Mouse (Mus musculus): ENCODE data around the gene Sh2d3c. TPM values are rescaled to one million over a fixed set of nuclear protein-coding genes. Genes with fewer than 3 reads are reported as not detected.

Sh2d3c gene
- polyA plus RNA-seq, 1 experiment from 2014 or later = 27.6 TPM

DNA sequence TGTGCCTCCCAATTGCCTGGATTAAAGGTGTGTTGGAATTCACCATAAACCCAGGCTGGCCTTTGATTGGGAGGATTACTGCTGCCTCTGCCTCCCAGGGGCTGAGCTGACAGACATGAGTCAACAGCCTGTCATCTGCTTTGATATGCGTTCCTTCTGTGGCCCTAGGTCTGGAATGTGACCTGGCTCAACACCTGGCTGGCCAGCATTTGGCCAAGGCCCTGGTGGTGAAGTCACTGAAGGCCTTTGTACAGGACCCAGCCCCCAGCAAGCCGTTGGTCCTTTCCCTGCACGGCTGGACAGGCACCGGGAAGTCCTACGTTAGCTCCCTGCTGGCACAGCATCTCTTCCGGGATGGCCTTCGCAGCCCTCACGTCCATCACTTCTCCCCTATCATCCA lies 37.6 kb downstream of the Sh2d3c start:
- no peaks in the 10 kb centered on the region for H3K27me3 ChIP-seq
- H3K4me1 ChIP-seq = peaks cover 11% of the 10 kb centered on the region
- no peak for ATAC-seq (ENCODE audit: insufficient number of reproducible peaks, low FRiP score, low TSS enrichment, low read depth)
- H3K4me3 ChIP-seq (replicated peaks) = no peak overlapping the region
- no peaks in the 10 kb centered on the region for H3K9me3 ChIP-seq (replicated peaks)
- peaks cover 42% of the 10 kb centered on the region for H3K36me3 ChIP-seq
- WGBS = 66% methylated on average over 8 of the region's 8 CpGs
- no peak overlapping the region for H3K9ac ChIP-seq
- no peak overlapping the region for H3K27ac ChIP-seq (replicated peaks)
- no peak overlapping the region for H3K4me2 ChIP-seq (replicated peaks)

DNA sequence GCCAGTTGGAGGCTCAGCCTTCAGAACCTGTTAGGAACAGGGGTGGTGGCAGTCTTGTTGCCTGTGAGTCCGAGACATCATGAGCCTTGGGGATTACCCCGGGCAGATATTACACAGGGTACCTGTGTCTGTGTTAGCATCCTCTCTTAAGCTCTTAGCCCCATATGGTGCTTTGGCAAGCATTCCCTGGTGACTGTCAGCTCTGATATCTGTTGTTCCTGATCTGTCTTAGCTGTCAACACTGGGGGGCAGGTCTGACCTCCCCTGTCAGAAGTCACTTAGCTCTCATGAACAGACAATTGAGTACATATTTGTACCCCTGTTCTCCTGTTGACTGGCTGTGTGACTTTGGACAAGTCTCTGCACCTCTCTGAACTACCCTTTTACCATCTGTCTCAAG lies 38.1 kb downstream of the Sh2d3c start:
- Histone ChIP-seq H3K27me3 (no peaks in the 10 kb centered on the region), H3K36me3 (peaks cover 42% of the 10 kb centered on the region), H3K4me2 (replicated peaks) (no peak overlapping the region), H3K9ac (no peak overlapping the region), H3K4me1 (peaks cover 11% of the 10 kb centered on the region), H3K27ac (replicated peaks) (no peak overlapping the region), H3K4me3 (replicated peaks) (no peak overlapping the region), H3K9me3 (replicated peaks) (no peaks in the 10 kb centered on the region)
- WGBS = 85% methylated on average over 2 of the region's 2 CpGs
- ATAC-seq (ENCODE audit: insufficient number of reproducible peaks, low FRiP score, low TSS enrichment, low read depth) = no peak

DNA sequence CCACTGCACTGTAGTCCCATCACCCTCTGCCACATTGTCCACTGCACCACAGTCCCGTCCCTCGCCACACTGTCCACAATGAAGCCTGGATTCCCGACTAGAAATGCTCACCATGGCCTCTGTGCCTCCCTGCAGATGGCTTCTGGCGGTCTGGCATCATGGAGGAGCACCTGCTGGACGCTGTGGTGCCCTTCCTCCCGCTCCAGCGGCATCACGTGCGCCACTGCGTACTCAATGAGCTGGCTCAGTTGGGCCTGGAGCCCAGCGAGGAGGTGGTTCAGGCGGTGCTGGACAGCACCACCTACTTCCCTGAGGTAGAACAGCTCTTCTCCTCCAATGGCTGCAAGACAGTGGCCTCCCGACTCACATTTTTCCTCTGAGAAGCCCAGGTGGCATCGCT lies 40.5 kb downstream of the Sh2d3c start:
- no peak overlapping the region for H3K9ac ChIP-seq
- no peak overlapping the region for H3K4me2 ChIP-seq (replicated peaks)
- no peaks in the 10 kb centered on the region for H3K9me3 ChIP-seq (replicated peaks)
- H3K4me3 ChIP-seq (replicated peaks) = no peak overlapping the region
- H3K36me3 ChIP-seq = peaks cover 34% of the 10 kb centered on the region
- ATAC-seq (ENCODE audit: insufficient number of reproducible peaks, low FRiP score, low TSS enrichment, low read depth) = no peak
- H3K4me1 ChIP-seq = peaks cover 11% of the 10 kb centered on the region
- H3K27ac ChIP-seq (replicated peaks) = no peak overlapping the region
- WGBS = 90% methylated on average over 14 of the region's 14 CpGs
- no peaks in the 10 kb centered on the region for H3K27me3 ChIP-seq

DNA sequence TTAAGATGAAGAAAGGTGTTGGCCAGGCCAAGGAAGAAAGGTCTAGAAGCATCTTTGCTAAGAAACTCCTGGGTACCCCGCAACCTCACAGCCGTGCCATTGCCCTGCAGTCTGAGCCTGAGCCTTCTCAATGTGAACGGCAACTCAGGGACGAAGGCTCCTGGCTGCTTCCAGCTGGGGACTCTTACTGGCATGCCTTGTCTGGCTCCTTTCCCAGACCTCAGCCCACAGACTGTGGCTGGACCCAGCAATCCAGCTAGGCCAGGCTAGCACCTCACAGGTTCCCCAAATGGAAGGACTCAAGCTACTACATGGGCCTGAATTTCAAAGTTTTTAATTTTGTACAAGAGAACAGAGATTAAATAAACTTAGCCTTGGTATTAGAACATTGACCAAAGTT lies 41.0 kb downstream of the Sh2d3c start:
- H3K4me1 ChIP-seq = peaks cover 8% of the 10 kb centered on the region
- WGBS = 94% methylated on average over 4 of the region's 4 CpGs
- H3K4me3 ChIP-seq (replicated peaks) = no peak overlapping the region
- no peak for ATAC-seq (ENCODE audit: insufficient number of reproducible peaks, low FRiP score, low TSS enrichment, low read depth)
- H3K36me3 ChIP-seq = peaks cover 34% of the 10 kb centered on the region
- H3K4me2 ChIP-seq (replicated peaks) = no peak overlapping the region
- H3K27ac ChIP-seq (replicated peaks) = no peak overlapping the region
- no peak overlapping the region for H3K9ac ChIP-seq
- H3K9me3 ChIP-seq (replicated peaks) = no peaks in the 10 kb centered on the region
- no peaks in the 10 kb centered on the region for H3K27me3 ChIP-seq

DNA sequence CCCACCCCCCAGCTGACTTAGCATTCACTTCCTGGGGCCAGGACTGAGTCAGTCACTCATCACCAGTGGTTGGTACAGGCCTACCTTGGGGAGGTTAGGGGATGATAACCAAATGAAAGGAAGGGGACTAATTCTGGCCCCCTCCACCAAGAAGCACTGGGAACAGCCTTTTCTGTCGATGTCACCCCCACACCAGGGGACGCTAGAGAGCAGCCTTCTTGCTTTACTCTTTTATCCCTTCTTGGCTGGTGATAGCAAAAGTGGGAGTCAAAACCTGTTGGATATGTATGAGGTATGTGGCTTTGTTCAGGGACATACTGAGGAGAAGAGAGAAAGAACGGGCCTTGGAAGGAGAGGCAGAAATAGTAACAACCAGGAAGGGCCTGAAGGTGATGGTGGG lies 42.5 kb downstream of the Sh2d3c start:
- Histone ChIP-seq H3K27ac (replicated peaks) (no peak overlapping the region), H3K4me3 (replicated peaks) (no peak overlapping the region), H3K9ac (no peak overlapping the region), H3K36me3 (peaks cover 34% of the 10 kb centered on the region), H3K4me1 (peaks cover 5% of the 10 kb centered on the region), H3K9me3 (replicated peaks) (no peaks in the 10 kb centered on the region), H3K27me3 (no peaks in the 10 kb centered on the region), H3K4me2 (replicated peaks) (no peak overlapping the region)
- 79% methylated on average over 3 of the region's 3 CpGs for WGBS
- no peak for ATAC-seq (ENCODE audit: insufficient number of reproducible peaks, low FRiP score, low TSS enrichment, low read depth)

DNA sequence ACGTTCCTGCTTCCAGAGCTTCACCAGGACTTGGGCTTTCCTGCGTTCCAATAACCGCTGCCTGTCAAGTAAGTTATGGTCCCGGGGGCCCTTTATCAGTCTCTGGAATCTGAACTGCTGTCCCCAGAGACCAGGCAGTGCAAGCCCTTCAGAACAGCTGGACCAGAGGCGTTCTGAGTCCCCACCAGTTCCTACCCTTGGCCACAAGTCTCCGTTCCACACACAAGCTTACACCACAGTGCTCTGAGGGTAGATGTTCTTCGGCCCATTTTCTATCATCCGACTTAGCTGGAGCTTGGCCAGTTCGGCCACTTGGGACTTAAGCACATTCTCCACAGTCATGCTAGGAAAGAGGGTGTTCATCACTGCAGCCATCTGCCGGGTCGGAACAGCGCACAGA lies 46.4 kb downstream of the Sh2d3c start:
- no peak for ATAC-seq (ENCODE audit: insufficient number of reproducible peaks, low FRiP score, low TSS enrichment, low read depth)
- H3K36me3 ChIP-seq = peaks cover 10% of the 10 kb centered on the region
- H3K4me3 ChIP-seq (replicated peaks) = no peak overlapping the region
- H3K9me3 ChIP-seq (replicated peaks) = no peaks in the 10 kb centered on the region
- H3K27ac ChIP-seq (replicated peaks) = no peak overlapping the region
- no peak overlapping the region for H3K4me2 ChIP-seq (replicated peaks)
- no peaks in the 10 kb centered on the region for H3K4me1 ChIP-seq
- H3K9ac ChIP-seq = no peak overlapping the region
- H3K27me3 ChIP-seq = no peaks in the 10 kb centered on the region; the same call in 1 of the 2 replicates
- WGBS = 72% methylated on average over 12 of the region's 12 CpGs

DNA sequence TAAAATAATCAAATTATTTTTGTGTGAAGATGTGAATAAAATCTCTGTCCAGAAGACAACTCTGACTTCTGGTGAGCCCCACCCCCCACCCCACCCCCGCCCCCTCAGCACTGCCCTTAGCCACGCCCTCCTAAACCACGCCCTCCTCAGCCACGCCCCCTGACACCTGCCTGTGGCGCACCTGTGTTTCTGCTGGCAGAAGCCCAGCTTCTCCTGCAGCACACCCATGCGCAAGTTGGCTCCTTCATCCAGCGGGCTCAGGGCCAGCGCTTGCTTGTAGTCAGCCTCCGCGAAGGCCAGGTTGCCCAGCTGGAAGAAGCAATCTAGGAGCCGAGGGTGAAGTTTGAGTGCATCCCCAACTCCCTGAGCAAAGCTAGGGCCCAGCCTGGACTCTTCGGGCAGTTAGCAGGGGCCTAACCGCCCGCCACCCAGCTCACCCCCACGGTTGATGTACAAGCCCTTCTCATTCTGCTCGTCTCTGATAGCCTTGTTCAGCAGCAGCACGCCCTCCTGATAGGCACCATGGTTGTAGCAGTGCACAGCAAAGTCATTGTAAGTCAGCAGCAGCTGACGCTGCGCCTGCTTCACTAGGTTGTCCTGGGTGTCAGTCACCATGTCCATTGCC lies 47.9 kb downstream of the Sh2d3c start:
- H3K4me1 ChIP-seq = no peaks in the 10 kb centered on the region
- no peaks in the 10 kb centered on the region; the same call in 1 of the 2 replicates for H3K27me3 ChIP-seq
- no peak overlapping the region for H3K4me2 ChIP-seq (replicated peaks)
- H3K9me3 ChIP-seq (replicated peaks) = no peaks in the 10 kb centered on the region
- H3K27ac ChIP-seq (replicated peaks) = no peak overlapping the region
- H3K9ac ChIP-seq = no peak overlapping the region
- no peak overlapping the region for H3K4me3 ChIP-seq (replicated peaks)
- ATAC-seq (ENCODE audit: insufficient number of reproducible peaks, low FRiP score, low TSS enrichment, low read depth) = 0 out of 2 replicates have a peak, but pooled peaks have one; percentile 35
- no peaks in the 10 kb centered on the region for H3K36me3 ChIP-seq
- WGBS = 56% methylated on average over 18 of the region's 19 CpGs

DNA sequence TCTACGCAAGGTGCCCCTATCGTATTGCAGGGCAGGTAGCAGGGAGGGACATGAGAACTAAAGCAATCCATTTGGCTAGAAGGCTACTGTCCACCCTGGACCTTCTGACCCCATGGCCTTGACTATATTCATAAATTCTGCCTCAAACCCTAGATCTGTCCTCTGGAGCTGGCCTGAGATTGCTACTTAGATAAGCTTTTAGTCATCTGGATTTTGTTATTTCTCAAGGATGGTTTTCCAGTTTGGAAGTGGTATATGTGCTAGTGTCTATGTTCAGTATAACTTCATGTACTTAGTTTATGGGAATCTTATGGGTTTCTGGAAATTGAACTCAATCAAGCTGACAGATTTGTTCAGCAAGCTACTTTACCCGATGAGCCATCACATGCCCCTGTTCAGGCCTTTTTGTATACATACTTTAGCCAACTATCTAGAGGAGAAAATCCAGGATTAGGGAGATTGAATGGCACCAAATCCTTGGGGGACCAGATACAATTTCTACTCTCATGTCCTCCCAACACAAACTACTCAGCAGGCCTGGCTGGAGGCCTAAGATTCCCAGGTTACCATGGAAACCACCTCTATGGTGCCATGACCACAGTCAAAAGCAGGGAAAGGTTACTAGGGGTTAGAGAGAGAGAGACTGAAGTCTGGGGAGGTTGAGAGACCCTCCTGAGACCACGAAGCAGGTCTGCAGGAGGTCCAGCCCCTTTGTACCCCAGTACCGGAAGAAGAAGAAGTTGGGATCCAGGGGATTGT lies 48.7 kb downstream of the Sh2d3c start:
- Histone ChIP-seq H3K27ac (replicated peaks) (no peak overlapping the region), H3K4me3 (replicated peaks) (no peak overlapping the region), H3K4me2 (replicated peaks) (no peak overlapping the region), H3K9ac (no peak overlapping the region), H3K4me1 (no peaks in the 10 kb centered on the region), H3K9me3 (replicated peaks) (no peaks in the 10 kb centered on the region), H3K36me3 (no peaks in the 10 kb centered on the region), H3K27me3 (no peaks in the 10 kb centered on the region; the same call in 1 of the 2 replicates)
- 72% methylated on average over 5 of the region's 5 CpGs for WGBS
- ATAC-seq (ENCODE audit: insufficient number of reproducible peaks, low FRiP score, low TSS enrichment, low read depth) = no peak

DNA sequence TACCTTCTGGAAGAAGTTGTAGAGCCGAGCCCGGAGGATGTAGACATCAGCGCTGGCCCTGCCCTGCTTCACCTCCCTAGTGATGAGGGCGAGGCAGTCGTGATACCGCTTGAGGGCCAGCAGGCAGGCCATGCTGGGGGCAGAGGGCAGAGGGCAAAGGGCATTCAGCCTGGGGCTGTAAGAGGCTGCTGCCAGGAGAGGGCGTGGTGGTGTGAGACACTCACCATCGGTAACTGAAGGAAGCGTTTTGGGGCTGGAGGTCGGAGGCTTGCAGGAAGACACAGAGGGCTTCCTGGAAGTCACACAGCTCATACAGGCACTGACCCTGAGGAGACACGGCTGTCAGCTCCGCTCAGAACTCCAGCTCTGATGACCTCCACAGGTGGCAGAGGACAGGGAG lies 51.0 kb downstream of the Sh2d3c start:
- WGBS = 14% methylated on average over 12 of the region's 12 CpGs
- Histone ChIP-seq H3K27ac (replicated peaks) (no peak overlapping the region), H3K4me1 (peaks cover 12% of the 10 kb centered on the region), H3K4me2 (replicated peaks) (no peak overlapping the region), H3K27me3 (no peaks in the 10 kb centered on the region; the same call in 1 of the 2 replicates), H3K9ac (no peak overlapping the region), H3K36me3 (no peaks in the 10 kb centered on the region), H3K9me3 (replicated peaks) (no peaks in the 10 kb centered on the region), H3K4me3 (replicated peaks) (no peak overlapping the region)
- no peak for ATAC-seq (ENCODE audit: insufficient number of reproducible peaks, low FRiP score, low TSS enrichment, low read depth)

DNA sequence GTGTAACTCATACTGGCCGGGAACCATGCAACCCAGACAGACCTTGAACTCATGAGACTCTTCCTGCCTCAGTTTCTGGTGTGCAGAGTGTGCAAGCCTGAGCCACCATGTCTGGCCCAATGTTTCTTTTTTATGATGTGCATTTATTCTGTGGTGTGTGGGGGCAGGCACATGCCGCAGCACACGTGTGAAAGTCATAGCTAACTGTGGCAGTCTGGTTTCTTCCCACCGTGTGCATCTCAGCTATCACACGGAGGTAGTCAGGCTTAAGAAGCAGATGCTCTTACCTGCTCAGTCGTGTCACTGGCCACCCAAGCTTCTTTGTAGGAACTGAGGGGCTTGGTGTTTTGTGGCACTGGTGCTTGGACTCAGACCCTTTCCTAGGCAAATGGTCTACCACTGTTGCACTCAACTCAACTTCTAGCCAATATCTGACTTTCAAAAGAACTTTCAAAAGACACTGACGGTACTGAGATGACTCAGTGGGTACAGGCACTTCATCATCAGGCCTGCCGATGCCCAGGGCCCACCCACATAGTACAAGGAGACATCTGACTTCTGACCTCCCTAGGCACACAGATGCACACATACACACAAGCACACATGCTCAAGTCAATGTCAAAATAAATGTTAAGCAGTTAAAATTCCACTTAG lies 51.9 kb downstream of the Sh2d3c start:
- H3K9ac ChIP-seq = no peak overlapping the region
- no peak overlapping the region for H3K4me2 ChIP-seq (replicated peaks)
- H3K27ac ChIP-seq (replicated peaks) = no peak overlapping the region
- WGBS = 73% methylated on average over 8 of the region's 8 CpGs
- H3K9me3 ChIP-seq (replicated peaks) = no peaks in the 10 kb centered on the region
- H3K4me1 ChIP-seq = peaks cover 12% of the 10 kb centered on the region
- no peak for ATAC-seq (ENCODE audit: insufficient number of reproducible peaks, low FRiP score, low TSS enrichment, low read depth)
- no peaks in the 10 kb centered on the region; the same call in 1 of the 2 replicates for H3K27me3 ChIP-seq
- H3K36me3 ChIP-seq = no peaks in the 10 kb centered on the region
- H3K4me3 ChIP-seq (replicated peaks) = no peak overlapping the region

DNA sequence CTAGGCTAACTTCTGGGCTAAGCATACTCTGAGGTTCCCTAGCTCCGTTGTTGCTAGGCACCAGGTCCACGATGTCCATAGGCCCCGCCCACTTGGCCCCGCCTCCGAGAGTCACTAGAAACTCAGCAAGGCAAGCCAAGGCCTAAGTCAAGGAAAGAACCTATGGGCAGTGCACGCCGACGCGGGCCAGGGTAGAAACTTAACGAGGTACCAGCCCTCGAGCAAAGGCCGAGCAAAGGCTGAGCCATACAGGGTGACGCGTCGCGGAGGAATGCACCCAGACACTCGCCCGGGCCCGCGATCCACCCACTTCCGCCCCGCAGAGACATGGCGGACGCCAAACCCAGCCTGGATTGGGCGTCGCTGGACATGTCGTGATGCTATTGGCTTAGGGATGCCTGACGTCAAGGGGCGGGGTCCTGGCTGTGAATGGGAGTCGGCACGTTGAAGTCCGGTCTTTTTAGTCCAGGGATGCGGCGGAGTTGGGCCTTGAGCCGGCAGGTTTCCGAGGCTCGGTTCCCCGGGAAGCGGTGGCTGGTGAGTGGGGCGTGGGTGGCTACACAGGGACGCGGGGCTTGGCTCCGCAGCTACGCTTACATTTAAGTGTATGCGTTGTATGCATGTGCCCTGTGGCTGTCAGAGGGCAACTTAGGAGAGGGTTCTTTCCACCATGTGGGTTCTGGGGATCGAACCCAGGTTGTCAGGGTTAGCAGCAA lies 54.7 kb downstream of the Sh2d3c start, which contains the start of the genes Ttc16 and Ptrh1:
TSS of gene Ttc16 (minus strand) at position 275 of the 716 bp plus-strand sequence.
TSS of gene Ptrh1 (plus strand) at position 428 of the 716 bp plus-strand sequence.
- under 1% methylated on average over 46 of the region's 46 CpGs for WGBS
- H3K36me3 ChIP-seq = no peaks in the 10 kb centered on the region
- no peaks in the 10 kb centered on the region; the same call in 1 of the 2 replicates for H3K27me3 ChIP-seq
- H3K4me2 ChIP-seq (replicated peaks) = peak within 1 kb of the TSS; percentile 81
- peak; percentile 95 for ATAC-seq (ENCODE audit: insufficient number of reproducible peaks, low FRiP score, low TSS enrichment, low read depth)
- H3K4me1 ChIP-seq = peaks cover 12% of the 10 kb centered on the region
- no peak within 1 kb of the TSS; the same call in 1 of the 2 replicates for H3K27ac ChIP-seq (replicated peaks)
- H3K9me3 ChIP-seq (replicated peaks) = no peaks in the 10 kb centered on the region
- H3K9ac ChIP-seq = peak within 1 kb of the TSS; percentile 37
- peak within 1 kb of the TSS; percentile 81 for H3K4me3 ChIP-seq (replicated peaks)

Measured in embryonic facial prominence, embryonic 15.5 days (tissue).